Mouse (Mus musculus): ENCODE measurements around the gene Phka2. TPM values are rescaled to one million over a fixed set of nuclear protein-coding genes. Genes with fewer than 3 reads are reported as not detected.

Phka2 gene
- polyA plus RNA-seq, 1 experiment from 2014 or later: 20.0 TPM

DNA sequence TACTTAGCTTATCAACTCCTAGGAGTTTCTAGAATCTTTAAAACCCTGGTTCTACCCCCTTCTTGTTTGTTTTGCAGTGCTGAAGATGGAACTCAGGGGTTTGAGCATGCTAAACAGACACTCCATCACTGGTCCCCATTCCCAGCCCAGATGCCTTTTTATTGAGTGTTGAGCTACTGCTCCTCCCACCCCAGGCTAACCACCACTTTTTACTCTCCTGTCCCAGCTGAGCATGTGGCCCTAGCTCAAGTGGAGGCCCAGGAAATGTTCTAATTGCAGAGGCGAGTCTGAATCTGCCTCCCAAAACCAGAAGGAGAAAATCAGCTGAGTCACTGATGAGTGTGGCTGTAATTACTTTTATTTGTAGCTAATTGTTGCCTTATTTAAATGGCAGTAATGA, 83.1 kb downstream of the Phka2 start:
- no peaks in the 10 kb centered on the region; the same call in 1 of the 2 replicates for H3K36me3 ChIP-seq (ENCODE audit: control insufficient read depth, insufficient read depth, low read length)
- H3K27ac ChIP-seq (ENCODE audit: low read depth, low read length): no peak overlapping the region
- H3K9me3 ChIP-seq (ENCODE audit: control insufficient read depth, low read length): no peaks in the 10 kb centered on the region
- no peak for ATAC-seq (replicated peaks; ENCODE audit: low FRiP score)
- H3K9ac ChIP-seq (ENCODE audit: low read depth, low read length): no peak overlapping the region
- peaks cover 7% of the 10 kb centered on the region for H3K27me3 ChIP-seq (replicated peaks; ENCODE audit: control insufficient read depth, insufficient read depth, low read length)
- no peaks in the 10 kb centered on the region for H3K4me1 ChIP-seq (replicated peaks; ENCODE audit: control insufficient read depth, insufficient read depth, low read length)
- WGBS: 57% methylated on average over 1 of the region's 1 CpGs
- no peak overlapping the region for H3K4me3 ChIP-seq (ENCODE audit: low read depth, low read length)
- no peak overlapping the region for H3K4me2 ChIP-seq
- no peak for DNase-seq (ENCODE audit: low spot score)

DNA sequence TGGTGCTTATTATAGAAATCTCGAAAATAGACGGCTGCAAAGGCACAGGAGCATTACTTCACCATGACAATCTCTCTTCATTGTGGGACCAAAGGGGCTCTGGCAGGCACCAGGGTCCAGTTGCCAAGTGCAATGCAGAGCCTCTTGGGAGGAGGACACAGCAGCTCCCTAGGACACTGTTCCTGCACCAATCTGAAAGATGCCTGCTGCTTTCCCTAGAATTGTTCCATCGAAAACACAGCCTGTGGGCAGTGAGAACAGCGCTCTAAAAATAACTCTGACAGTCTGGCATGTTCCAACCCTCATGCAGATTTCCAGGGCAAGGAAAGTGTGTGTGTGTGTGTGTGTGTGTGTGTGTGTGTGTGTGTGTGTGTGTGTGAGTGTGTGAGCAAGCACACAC, 86.6 kb downstream of the Phka2 start:
- no peak for ATAC-seq (replicated peaks; ENCODE audit: low FRiP score)
- WGBS: 99% methylated on average over 4 of the region's 4 CpGs
- no peaks in the 10 kb centered on the region for H3K9me3 ChIP-seq (ENCODE audit: control insufficient read depth, low read length)

DNA sequence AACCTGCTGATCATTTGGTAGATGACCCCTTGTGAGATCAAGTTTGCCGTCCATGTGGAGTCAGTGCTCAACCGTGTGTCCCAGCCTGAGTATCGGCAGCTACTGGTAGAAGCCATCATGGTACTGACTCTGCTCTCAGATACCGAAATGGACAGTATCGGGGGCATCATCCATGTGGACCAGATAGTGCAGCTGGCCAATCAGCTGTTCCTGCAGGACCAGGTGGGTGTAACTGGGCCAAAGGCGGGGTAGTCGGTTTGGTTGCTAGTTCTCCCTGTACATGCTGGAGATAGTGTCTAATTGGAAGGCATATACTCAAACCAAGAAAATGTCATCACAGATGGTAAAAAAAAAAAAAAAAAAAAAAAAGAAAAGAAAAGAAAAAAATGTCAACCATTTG, 88.2 kb downstream of the Phka2 start:
- ATAC-seq (replicated peaks; ENCODE audit: low FRiP score): no peak

More for the DNA sequence above, 86.6 kb downstream of the Phka2 start:
- H3K4me2 ChIP-seq: no peak overlapping the region
- H3K4me3 ChIP-seq (ENCODE audit: low read depth, low read length): no peak overlapping the region
- no peaks in the 10 kb centered on the region for H3K4me1 ChIP-seq (replicated peaks; ENCODE audit: control insufficient read depth, insufficient read depth, low read length)
- no peaks in the 10 kb centered on the region for H3K36me3 ChIP-seq (ENCODE audit: control insufficient read depth, insufficient read depth, low read length)
- H3K9ac ChIP-seq (ENCODE audit: low read depth, low read length): no peak overlapping the region
- no peak overlapping the region for H3K27ac ChIP-seq (ENCODE audit: low read depth, low read length)
- H3K27me3 ChIP-seq (replicated peaks; ENCODE audit: control insufficient read depth, insufficient read depth, low read length): peaks cover 8% of the 10 kb centered on the region
- DNase-seq (ENCODE audit: low spot score): no peak

DNA sequence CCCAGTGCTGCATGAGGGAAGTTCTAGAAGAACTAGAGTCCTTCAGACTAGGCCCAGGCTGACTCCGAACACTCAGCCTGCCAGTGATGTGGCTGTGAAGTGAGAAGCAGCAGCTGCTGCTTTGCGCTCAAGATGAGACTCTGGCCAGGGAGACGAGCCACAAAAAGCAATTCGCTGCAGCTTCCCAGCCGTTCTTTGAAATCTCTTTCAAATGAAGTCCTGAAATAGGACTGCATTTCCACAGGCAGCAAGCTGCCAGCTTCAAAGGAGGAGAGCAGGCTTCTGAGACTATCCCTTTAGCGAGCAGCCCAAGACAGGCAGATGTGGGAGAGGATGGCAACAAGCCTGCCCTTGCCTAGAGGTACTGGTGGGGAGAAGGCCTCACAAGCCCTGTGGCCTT, 91.0 kb downstream of the Phka2 start:
- no peak overlapping the region for H3K27ac ChIP-seq (ENCODE audit: low read depth, low read length)
- no peaks in the 10 kb centered on the region for H3K9me3 ChIP-seq (ENCODE audit: control insufficient read depth, low read length)
- no peaks in the 10 kb centered on the region for H3K36me3 ChIP-seq (ENCODE audit: control insufficient read depth, insufficient read depth, low read length)
- H3K27me3 ChIP-seq (replicated peaks; ENCODE audit: control insufficient read depth, insufficient read depth, low read length): peaks cover 6% of the 10 kb centered on the region
- H3K4me3 ChIP-seq (ENCODE audit: low read depth, low read length): no peak overlapping the region
- H3K4me2 ChIP-seq: no peak overlapping the region
- ATAC-seq (replicated peaks; ENCODE audit: low FRiP score) (no peak), DNase-seq (ENCODE audit: low spot score) (no peak)
- H3K9ac ChIP-seq (ENCODE audit: low read depth, low read length): no peak overlapping the region
- WGBS: 88% methylated on average over 6 of the region's 6 CpGs
- H3K4me1 ChIP-seq (replicated peaks; ENCODE audit: control insufficient read depth, insufficient read depth, low read length): no peaks in the 10 kb centered on the region

More for the DNA sequence above, 88.2 kb downstream of the Phka2 start:
- Histone ChIP-seq H3K4me1 (replicated peaks; ENCODE audit: control insufficient read depth, insufficient read depth, low read length) (no peaks in the 10 kb centered on the region), H3K9ac (ENCODE audit: low read depth, low read length) (no peak overlapping the region), H3K4me3 (ENCODE audit: low read depth, low read length) (no peak overlapping the region), H3K27ac (ENCODE audit: low read depth, low read length) (no peak overlapping the region), H3K4me2 (no peak overlapping the region), H3K36me3 (ENCODE audit: control insufficient read depth, insufficient read depth, low read length) (no peaks in the 10 kb centered on the region), H3K9me3 (ENCODE audit: control insufficient read depth, low read length) (no peaks in the 10 kb centered on the region), H3K27me3 (replicated peaks; ENCODE audit: control insufficient read depth, insufficient read depth, low read length) (peaks cover 8% of the 10 kb centered on the region)
- no peak for DNase-seq (ENCODE audit: low spot score)
- 93% methylated on average over 7 of the region's 7 CpGs for WGBS

DNA sequence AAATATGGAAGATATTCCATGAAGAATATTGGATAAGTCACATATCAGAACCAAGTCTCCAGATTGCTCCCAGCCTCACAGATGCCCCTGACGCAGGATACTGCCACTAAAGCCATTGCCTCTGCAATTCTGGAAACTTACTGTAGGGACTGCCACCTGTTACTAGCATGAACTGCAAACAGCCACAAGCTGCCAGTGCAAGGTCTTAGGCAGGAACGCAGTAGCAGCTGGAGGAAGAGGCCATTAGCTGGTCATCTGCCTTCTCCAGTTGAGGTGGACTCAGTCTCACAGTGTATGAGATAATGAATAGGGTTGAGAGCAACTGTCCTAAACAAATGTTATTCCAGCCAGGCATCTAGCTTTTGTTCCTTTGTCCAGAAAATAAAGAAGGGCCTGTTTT, 96.1 kb downstream of the Phka2 start:
- Histone ChIP-seq H3K36me3 (ENCODE audit: control insufficient read depth, insufficient read depth, low read length) (no peaks in the 10 kb centered on the region), H3K9me3 (ENCODE audit: control insufficient read depth, low read length) (no peaks in the 10 kb centered on the region), H3K27me3 (replicated peaks; ENCODE audit: control insufficient read depth, insufficient read depth, low read length) (peaks cover 5% of the 10 kb centered on the region), H3K4me1 (replicated peaks; ENCODE audit: control insufficient read depth, insufficient read depth, low read length) (no peaks in the 10 kb centered on the region), H3K4me3 (ENCODE audit: low read depth, low read length) (no peak overlapping the region), H3K27ac (ENCODE audit: low read depth, low read length) (no peak overlapping the region), H3K9ac (ENCODE audit: low read depth, low read length) (no peak overlapping the region), H3K4me2 (no peak overlapping the region)
- WGBS: 73% methylated on average over 2 of the region's 2 CpGs
- no peak for ATAC-seq (replicated peaks; ENCODE audit: low FRiP score)
- no peak for DNase-seq (ENCODE audit: low spot score)

DNA sequence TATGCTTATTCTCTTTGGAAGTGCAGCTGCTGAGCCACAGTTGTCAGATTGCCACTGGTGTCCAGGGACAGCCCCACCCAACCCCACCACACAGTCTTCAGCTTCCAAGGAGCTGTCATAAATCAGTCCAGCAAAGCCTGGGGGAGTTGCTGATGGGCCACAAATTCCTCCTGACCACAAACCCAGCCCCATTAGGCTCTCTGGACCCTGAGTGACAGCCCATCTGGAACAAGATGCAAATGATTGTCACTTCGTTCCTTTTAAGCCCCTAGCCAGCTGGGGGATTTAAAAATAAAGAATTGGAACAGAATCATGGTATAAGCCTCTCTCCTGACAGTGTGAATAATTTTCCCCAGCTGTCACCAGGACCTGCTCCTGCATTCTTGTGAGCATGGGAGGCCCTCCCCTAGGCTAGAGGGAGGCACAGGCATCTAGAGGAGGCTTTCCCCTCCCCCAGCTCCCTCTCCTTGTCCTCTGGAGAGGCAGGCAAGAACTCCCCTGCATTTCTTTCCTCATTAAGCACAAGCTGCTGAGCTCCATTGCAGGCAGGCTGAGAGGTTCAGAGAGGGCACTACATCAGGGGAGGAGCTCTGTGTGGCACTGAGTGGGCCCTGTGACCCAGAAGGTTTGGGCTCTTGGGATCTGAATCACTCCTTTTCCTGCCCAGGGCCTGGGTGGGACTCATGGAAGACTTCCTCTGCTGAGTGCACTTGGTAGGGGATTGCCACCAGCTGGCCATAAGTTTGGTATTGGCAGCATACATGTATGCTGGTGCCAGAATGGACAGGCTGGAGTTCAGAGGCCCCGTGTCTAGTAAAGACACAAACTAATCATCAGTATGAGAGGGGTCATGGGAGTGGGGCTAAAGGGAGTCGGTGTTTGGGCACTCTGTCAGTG, 96.8 kb downstream of the Phka2 start:
- 61% methylated on average over 3 of the region's 3 CpGs for WGBS
- Histone ChIP-seq H3K27ac (ENCODE audit: low read depth, low read length) (no peak overlapping the region), H3K36me3 (ENCODE audit: control insufficient read depth, insufficient read depth, low read length) (no peaks in the 10 kb centered on the region), H3K27me3 (replicated peaks; ENCODE audit: control insufficient read depth, insufficient read depth, low read length) (peaks cover 8% of the 10 kb centered on the region), H3K9me3 (ENCODE audit: control insufficient read depth, low read length) (no peaks in the 10 kb centered on the region), H3K9ac (ENCODE audit: low read depth, low read length) (no peak overlapping the region), H3K4me3 (ENCODE audit: low read depth, low read length) (no peak overlapping the region), H3K4me1 (replicated peaks; ENCODE audit: control insufficient read depth, insufficient read depth, low read length) (no peaks in the 10 kb centered on the region), H3K4me2 (no peak overlapping the region)
- no peak for DNase-seq (ENCODE audit: low spot score)
- 0 out of 2 replicates have a peak, but pooled peaks have one; percentile 43 for ATAC-seq (replicated peaks; ENCODE audit: low FRiP score)

DNA sequence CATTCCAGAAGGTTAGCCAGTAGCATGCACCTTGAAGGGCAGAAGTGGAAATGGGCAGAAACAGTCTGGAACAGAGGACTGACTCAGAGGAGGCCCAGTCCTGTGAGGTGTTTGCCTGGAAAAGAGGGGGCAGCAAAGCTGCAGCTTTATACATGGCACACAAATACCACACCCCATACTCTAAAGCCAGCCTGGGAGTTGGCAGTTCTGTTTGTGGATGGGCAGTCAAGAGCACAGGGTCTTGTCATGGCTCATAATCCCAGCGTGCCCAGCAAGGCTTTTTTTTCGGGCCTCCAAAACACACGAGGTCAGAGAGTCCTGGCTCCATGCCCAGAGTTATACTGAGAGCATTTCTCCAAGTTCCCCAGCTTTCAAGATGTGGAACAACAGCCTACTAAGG, 99.1 kb downstream of the Phka2 start:
- no peaks in the 10 kb centered on the region for H3K36me3 ChIP-seq (ENCODE audit: control insufficient read depth, insufficient read depth, low read length)
- no peak overlapping the region for H3K9ac ChIP-seq (ENCODE audit: low read depth, low read length)
- no peaks in the 10 kb centered on the region for H3K9me3 ChIP-seq (ENCODE audit: control insufficient read depth, low read length)
- WGBS: 75% methylated on average over 3 of the region's 3 CpGs
- no peak overlapping the region for H3K4me3 ChIP-seq (ENCODE audit: low read depth, low read length)
- DNase-seq (ENCODE audit: low spot score) (no peak), ATAC-seq (replicated peaks; ENCODE audit: low FRiP score) (no peak)
- no peak overlapping the region for H3K4me2 ChIP-seq
- H3K27ac ChIP-seq (ENCODE audit: low read depth, low read length): no peak overlapping the region
- H3K4me1 ChIP-seq (replicated peaks; ENCODE audit: control insufficient read depth, insufficient read depth, low read length): no peaks in the 10 kb centered on the region
- H3K27me3 ChIP-seq (replicated peaks; ENCODE audit: control insufficient read depth, insufficient read depth, low read length): peaks cover 11% of the 10 kb centered on the region

DNA sequence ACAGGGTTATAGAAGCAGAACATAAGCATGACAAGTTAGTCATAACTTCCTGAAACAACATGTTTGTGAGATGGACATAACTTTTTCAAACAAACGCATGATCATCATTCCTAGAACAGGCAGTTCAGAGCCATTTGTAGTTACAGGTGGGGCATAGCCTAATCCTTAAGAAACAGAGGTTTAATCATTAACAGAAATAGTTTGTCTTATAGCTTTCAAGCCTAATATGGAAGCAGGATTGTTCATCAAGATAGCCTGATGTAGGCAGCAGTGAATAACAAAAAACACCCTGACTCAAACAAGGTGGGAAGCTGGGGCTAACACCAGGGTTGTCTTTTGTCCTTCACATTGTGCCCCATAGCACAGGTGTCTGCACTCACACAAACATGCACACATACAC, 100.8 kb downstream of the Phka2 start:
- DNase-seq (ENCODE audit: low spot score) (no peak), ATAC-seq (replicated peaks; ENCODE audit: low FRiP score) (no peak)
- WGBS: 61% methylated on average over 1 of the region's 1 CpGs

DNA sequence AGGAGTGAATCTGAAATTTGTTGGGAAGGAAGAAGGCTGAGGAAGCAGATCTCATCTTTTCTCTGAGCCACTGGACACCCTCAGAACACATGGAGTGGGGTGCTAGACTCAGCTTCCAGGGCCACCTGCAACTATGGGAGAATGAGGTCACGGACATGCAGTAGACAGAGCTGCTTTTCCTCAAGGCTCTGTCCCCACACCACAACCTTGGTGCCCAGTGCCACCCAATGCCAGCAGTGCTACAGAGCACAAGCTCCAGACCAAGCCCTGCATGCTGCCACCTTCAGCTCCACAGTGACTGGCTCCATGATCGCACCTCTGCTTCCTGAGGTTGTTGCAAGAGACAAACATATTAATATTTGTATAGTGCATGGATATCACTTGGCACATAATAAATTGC, 101.3 kb downstream of the Phka2 start:
- Histone ChIP-seq H3K4me3 (ENCODE audit: low read depth, low read length) (no peak overlapping the region), H3K4me1 (replicated peaks; ENCODE audit: control insufficient read depth, insufficient read depth, low read length) (no peaks in the 10 kb centered on the region), H3K9ac (ENCODE audit: low read depth, low read length) (no peak overlapping the region), H3K27me3 (replicated peaks; ENCODE audit: control insufficient read depth, insufficient read depth, low read length) (peaks cover 8% of the 10 kb centered on the region; the same call in 1 of the 2 replicates), H3K27ac (ENCODE audit: low read depth, low read length) (no peak overlapping the region), H3K9me3 (ENCODE audit: control insufficient read depth, low read length) (no peaks in the 10 kb centered on the region), H3K36me3 (ENCODE audit: control insufficient read depth, insufficient read depth, low read length) (no peaks in the 10 kb centered on the region), H3K4me2 (no peak overlapping the region)
- DNase-seq (ENCODE audit: low spot score) (no peak), ATAC-seq (replicated peaks; ENCODE audit: low FRiP score) (no peak)
- 94% methylated on average over 2 of the region's 2 CpGs for WGBS

More for the DNA sequence above, 100.8 kb downstream of the Phka2 start:
- Histone ChIP-seq H3K9me3 (ENCODE audit: control insufficient read depth, low read length) (no peaks in the 10 kb centered on the region), H3K4me1 (replicated peaks; ENCODE audit: control insufficient read depth, insufficient read depth, low read length) (no peaks in the 10 kb centered on the region), H3K27ac (ENCODE audit: low read depth, low read length) (no peak overlapping the region), H3K4me2 (no peak overlapping the region), H3K36me3 (ENCODE audit: control insufficient read depth, insufficient read depth, low read length) (no peaks in the 10 kb centered on the region), H3K9ac (ENCODE audit: low read depth, low read length) (no peak overlapping the region), H3K4me3 (ENCODE audit: low read depth, low read length) (no peak overlapping the region), H3K27me3 (replicated peaks; ENCODE audit: control insufficient read depth, insufficient read depth, low read length) (peaks cover 8% of the 10 kb centered on the region; the same call in 1 of the 2 replicates)
